Mouse (Mus musculus): ENCODE results near the gene Gm4559.
"Not testable (repeated sequence)": the region's sequence is repeated elsewhere in the genome, so short reads cannot be mapped to it uniquely, and the experiment has no call there.

Gm4559 gene

GRCm38 (mm10) chr7:142258254-142258653, 15.9 kb downstream of the Gm4559 start, which contains the start of gene Gm2431:
Gene Gm2431 (minus strand): TSS chr7:142258354.
- not testable (repeated sequence) for DNase-seq

DNA sequence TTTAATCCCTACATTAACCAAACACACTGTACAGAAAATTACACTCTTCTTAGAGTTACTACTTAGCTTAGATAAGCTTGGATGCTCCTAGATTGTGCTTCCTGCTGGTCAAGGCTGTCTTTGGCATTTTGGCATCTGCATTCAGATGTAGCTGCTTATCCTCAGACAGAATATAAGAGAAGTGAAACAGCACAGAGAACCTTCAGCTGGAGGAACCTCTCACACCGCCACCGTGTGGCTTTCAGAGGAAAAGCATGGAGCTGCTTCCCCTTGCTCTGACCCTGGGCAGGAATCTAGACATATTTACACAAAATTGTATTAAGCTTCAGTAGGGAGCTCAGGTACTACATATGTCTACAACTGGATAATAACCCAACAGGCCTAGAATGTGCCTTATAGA, 18.6 kb downstream of the Gm4559 start:
- peak; percentile 29 to 38 for DNase-seq

- peak in 1 of 2 experiments; percentile 43 for DNase-seq
Observed at GRCm38 (mm10) chr7:142249824-142250223, 24.3 kb downstream of the Gm4559 start.

DNA sequence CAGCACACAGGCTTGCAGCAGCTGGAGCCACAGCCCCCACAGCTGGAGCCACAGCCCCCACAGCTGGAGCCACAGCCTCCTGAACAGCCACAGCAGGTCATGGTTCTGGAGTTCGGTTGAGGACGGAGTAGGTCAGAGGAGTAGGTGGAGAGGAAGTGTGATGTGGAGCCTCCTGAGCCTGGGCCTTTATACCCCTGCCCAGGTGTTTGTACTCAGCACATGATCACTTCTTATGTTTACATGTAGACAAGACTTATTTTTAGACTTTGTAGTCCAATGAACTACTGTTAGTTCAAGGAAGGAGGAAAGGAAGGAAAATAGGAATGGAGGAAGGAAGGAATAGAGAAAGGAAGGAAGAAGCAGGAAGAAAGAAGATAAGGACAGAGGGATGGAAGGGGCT, 33.2 kb downstream of the Gm4559 start, which contains the start of gene Gm40460:
Gm40460 (minus strand) TSS at position 101 of the 400 bp plus-strand sequence.
- no peak for DNase-seq

DNA sequence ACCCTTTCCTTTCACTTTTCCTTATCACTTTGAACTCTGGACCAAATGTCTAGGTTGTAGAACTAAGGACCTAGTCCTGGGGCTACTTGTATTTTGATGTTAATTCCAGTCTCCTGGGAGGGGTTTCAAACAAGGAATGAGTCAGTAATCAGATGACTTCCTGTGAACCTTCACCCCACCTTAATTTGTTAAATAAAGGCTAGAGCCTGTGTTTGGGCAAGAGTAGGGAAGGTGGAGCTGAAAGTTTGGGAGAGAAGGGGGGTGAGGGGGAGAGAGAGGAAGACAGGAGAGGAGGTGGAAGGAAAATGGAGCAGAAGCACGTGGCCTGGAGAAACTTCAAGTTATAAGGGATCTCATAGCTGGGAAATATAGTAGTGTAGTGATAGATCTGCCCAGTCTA, 42.6 kb downstream of the Gm4559 start:
- no peak for DNase-seq

DNA sequence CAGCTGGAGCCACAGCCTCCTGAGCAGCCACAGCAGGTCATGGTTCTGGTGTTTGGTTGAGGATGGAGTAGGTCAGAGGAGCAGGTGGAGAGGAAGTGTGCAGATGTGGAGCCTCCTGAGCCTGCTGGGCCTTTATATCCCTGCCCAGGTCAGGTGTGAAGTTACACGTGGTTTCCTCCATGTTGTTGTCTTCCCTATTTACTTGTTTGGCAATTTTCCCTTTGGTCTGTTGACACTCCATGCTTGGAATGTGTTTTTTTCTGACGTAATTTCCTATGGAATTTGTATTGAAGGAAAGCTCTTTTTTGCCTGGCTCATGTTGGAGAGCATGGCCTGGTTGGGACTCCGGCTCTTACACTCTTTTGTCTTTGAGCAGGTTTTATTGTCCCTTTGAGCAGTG, 44.3 kb downstream of the Gm4559 start, which contains the start of gene Krtap5-5:
Krtap5-5 (minus strand) TSS at position 101 of the 400 bp plus-strand sequence.
- DNase-seq: not testable (repeated sequence)

GRCm38 (mm10) chr7:142224518-142224917, 49.6 kb downstream of the Gm4559 start:
- no peak for DNase-seq

Data from lung, postnatal 4 days (tissue).